Mouse (Mus musculus) bone marrow macrophage, adult 2 months (primary cell): ENCODE results near the gene Pam16.

Experiments used
- CTCF ChIP-seq: IDR thresholded peaks from 2 replicates; pipeline ENCODE4 v1.5.1; 2012; ENCODE audit warnings: low read depth, mild to moderate bottlenecking, low read length, moderate library complexity
- POLR2A ChIP-seq: IDR thresholded peaks from 2 replicates; pipeline ENCODE4 v1.6.1; 2012; ENCODE audit warnings: mild to moderate bottlenecking, low read depth, low read length, borderline replicate concordance

DNA sequence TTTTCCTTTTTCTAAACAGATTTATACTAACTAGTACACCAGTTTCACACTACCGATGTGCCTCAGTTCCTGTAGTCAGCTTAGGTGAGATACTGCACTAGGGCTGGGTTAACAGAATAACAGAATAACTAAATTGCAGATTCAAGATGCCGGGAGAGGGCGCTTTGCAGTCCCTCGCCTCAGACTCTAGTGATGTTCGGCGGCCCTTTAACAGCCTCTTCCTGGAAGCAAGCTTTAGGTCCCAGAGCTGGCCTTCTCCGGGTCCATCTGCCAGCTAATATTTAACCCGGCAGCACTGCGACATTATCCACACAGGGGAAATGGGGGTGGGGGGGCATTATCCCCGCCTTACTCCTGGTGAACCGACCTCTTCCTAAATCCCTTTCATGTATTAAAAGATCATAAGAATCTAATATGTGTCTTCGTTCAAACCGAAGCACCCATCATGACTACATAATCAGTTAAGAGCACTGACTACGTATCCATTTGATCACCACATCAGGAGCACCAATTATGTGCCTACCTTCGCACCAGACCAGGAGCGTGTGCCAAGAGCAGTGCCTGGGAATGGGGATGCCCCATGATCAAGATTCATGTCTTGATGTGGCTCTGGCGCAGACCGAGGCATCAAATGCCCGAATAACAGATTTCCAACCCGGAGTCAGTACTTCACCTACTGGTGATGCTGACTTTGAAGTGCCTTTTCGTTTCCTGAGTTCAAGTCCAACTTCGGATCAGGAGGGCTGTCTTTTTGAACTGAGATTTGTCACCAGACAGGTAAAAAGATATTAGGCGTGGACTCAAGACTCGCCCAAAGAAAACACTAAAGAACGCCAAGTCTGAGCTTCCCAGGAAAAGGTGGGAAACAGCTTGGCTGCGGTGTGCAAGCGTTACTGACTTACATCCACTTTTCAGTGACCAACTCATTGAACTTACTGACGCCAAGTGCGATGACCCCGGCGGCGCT, 31.6 kb downstream of the Pam16 start:
- TF ChIP-seq POLR2A: no peak
- no peak for TF ChIP-seq CTCF
